Mouse (Mus musculus) MEL (cell line): ENCODE measurements around the gene Cirbp. TPM values are rescaled to one million over a fixed set of nuclear protein-coding genes. Genes with fewer than 3 reads are reported as not detected.

Experiments used
- DNase-seq: peaks from one replicate; pipeline ENCODE4 v3.0.0; 2011; ENCODE audit warnings: low read depth, low spot score
- H3K27ac ChIP-seq: 2 replicates; pipeline ENCODE4 v1.5.1; 2012; ENCODE audit warnings: low read depth, mild to moderate bottlenecking, control low read depth, low read length, moderate library complexity; ENCODE audit not compliant: control insufficient read depth
- H3K27me3 ChIP-seq, 2 experiments: fragments of 150-350 bp in 1 of 2; sonication (generic) in 1 of 2; 2 replicates each; pipeline ENCODE4 v1.6.1; 2012; ENCODE audit warnings: low read length in 2 of 2, mild to moderate bottlenecking in 2 of 2, improper control_type of control experiment in 1 of 2, moderate library complexity in 1 of 2; ENCODE audit not compliant: insufficient read depth in 2 of 2, control insufficient read depth in 1 of 2
- H3K36me3 ChIP-seq, 2 experiments: 2 replicates each; pipeline ENCODE4 v1.6.1; 2012 to 2014; ENCODE audit warnings: low read length in 2 of 2, improper control_type of control experiment in 1 of 2, inconsistent platforms in 1 of 2, mild to moderate bottlenecking in 1 of 2; ENCODE audit not compliant: insufficient read depth in 2 of 2, control insufficient read depth in 1 of 2
- H3K4me1 ChIP-seq, 2 experiments: fragments of 150-350 bp in 1 of 2; sonication (generic) in 1 of 2; 2 replicates each; pipeline ENCODE4 v1.6.1; 2012; ENCODE audit warnings: low read length in 2 of 2, improper control_type of control experiment in 1 of 2, mild to moderate bottlenecking in 1 of 2; ENCODE audit not compliant: insufficient read depth in 2 of 2, control insufficient read depth in 1 of 2
- H3K4me3 ChIP-seq, 2 experiments: fragments of 150-350 bp in 1 of 2; sonication (generic) in 1 of 2; 2 replicates each; pipeline ENCODE4 v1.5.1; 2012; ENCODE audit warnings: low read depth in 2 of 2, low read length in 2 of 2, mild to moderate bottlenecking in 2 of 2, moderate library complexity in 2 of 2, control low read depth in 1 of 2, improper control_type of control experiment in 1 of 2; ENCODE audit not compliant: control insufficient read depth in 1 of 2, insufficient read depth in 1 of 2
- H3K79me2 ChIP-seq: 2 replicates; pipeline ENCODE4 v1.6.1; 2012; ENCODE audit warnings: mild to moderate bottlenecking, low read length, moderate library complexity; ENCODE audit not compliant: control insufficient read depth, poor library complexity, insufficient read depth
- H3K9ac ChIP-seq: 2 replicates; pipeline ENCODE4 v1.6.1; 2012; ENCODE audit warnings: low read depth, mild to moderate bottlenecking, control low read depth, low read length, moderate library complexity; ENCODE audit not compliant: control insufficient read depth, poor library complexity, severe bottlenecking
- H3K9me3 ChIP-seq: fragments of 150-350 bp; sonication (generic); replicated peaks from 2 replicates; pipeline ENCODE4 v1.6.1; 2012; ENCODE audit warnings: mild to moderate bottlenecking, low read length, improper control_type of control experiment, moderate library complexity; ENCODE audit not compliant: insufficient read depth
- CHD1 ChIP-seq: IDR thresholded peaks from 2 replicates; pipeline ENCODE4 v1.6.1; 2012; ENCODE audit warnings: low read depth, mild to moderate bottlenecking, inconsistent platforms, low read length, improper control_type of control experiment
- ELF1 ChIP-seq: IDR thresholded peaks from 2 replicates; pipeline ENCODE4 v1.6.1; 2014; ENCODE audit warnings: low read depth, mild to moderate bottlenecking, inconsistent platforms, low read length, improper control_type of control experiment, moderate library complexity
- GABPA ChIP-seq: IDR thresholded peaks from 2 replicates; pipeline ENCODE4 v1.6.1; 2012; ENCODE audit warnings: low read depth, mild to moderate bottlenecking, inconsistent platforms, low read length, improper control_type of control experiment, moderate library complexity
- HCFC1 ChIP-seq: IDR thresholded peaks from 2 replicates; pipeline ENCODE4 v1.6.1; 2012; ENCODE audit warnings: low read depth, mild to moderate bottlenecking, inconsistent platforms, low read length, improper control_type of control experiment, moderate library complexity
- JUND ChIP-seq: IDR thresholded peaks from 2 replicates; pipeline ENCODE4 v1.6.1; 2011; ENCODE audit warnings: low read depth, mild to moderate bottlenecking, improper control_type of control experiment, low read length
- MXI1 ChIP-seq: IDR thresholded peaks from 2 replicates; pipeline ENCODE4 v1.6.1; 2011; ENCODE audit warnings: mild to moderate bottlenecking, low read depth, low read length, improper control_type of control experiment
- MYC ChIP-seq: IDR thresholded peaks from 2 replicates; pipeline ENCODE4 v1.6.1; 2011; ENCODE audit warnings: low read depth, mild to moderate bottlenecking, low read length, improper control_type of control experiment, moderate library complexity
- NELFE ChIP-seq: IDR thresholded peaks from 2 replicates; pipeline ENCODE4 v1.6.1; 2011; ENCODE audit warnings: low read depth, low read length, improper control_type of control experiment
- RAD21 ChIP-seq: IDR thresholded peaks from 2 replicates; pipeline ENCODE4 v1.6.1; 2011; ENCODE audit warnings: mild to moderate bottlenecking, low read depth, low read length, improper control_type of control experiment
- RCOR1 ChIP-seq: IDR thresholded peaks from 2 replicates; pipeline ENCODE4 v1.6.1; 2012; ENCODE audit warnings: low read depth, mild to moderate bottlenecking, inconsistent platforms, low read length, improper control_type of control experiment
- SIN3A ChIP-seq: IDR thresholded peaks from 2 replicates; pipeline ENCODE4 v1.6.1; 2012; ENCODE audit warnings: low read length, improper control_type of control experiment, inconsistent platforms
- TAL1 ChIP-seq: IDR thresholded peaks from 2 replicates; pipeline ENCODE4 v1.6.1; 2012; ENCODE audit warnings: mild to moderate bottlenecking, inconsistent platforms, low read length, moderate library complexity, mixed read lengths
- TBP ChIP-seq: IDR thresholded peaks from 2 replicates; pipeline ENCODE4 v1.8.0; 2011; ENCODE audit warnings: low read depth, low read length, improper control_type of control experiment
- TCF12 ChIP-seq: IDR thresholded peaks from 2 replicates; pipeline ENCODE4 v1.6.1; 2014; ENCODE audit warnings: low read depth, mild to moderate bottlenecking, inconsistent platforms, low read length, improper control_type of control experiment, moderate library complexity
- UBTF ChIP-seq: IDR thresholded peaks from 2 replicates; pipeline ENCODE4 v1.6.1; 2012; ENCODE audit warnings: low read depth, mild to moderate bottlenecking, inconsistent platforms, low read length, improper control_type of control experiment, moderate library complexity, borderline replicate concordance; ENCODE audit not compliant: insufficient read depth
- USF2 ChIP-seq, 2 experiments: IDR thresholded peaks; 2 replicates each; pipeline ENCODE4 v1.6.1; 2011 to 2012; ENCODE audit warnings: improper control_type of control experiment in 2 of 2, low read length in 2 of 2, borderline replicate concordance in 1 of 2, inconsistent platforms in 1 of 2, low read depth in 1 of 2, mild to moderate bottlenecking in 1 of 2; ENCODE audit not compliant: insufficient read depth in 1 of 2
- ZKSCAN1 ChIP-seq: IDR thresholded peaks from 2 replicates; pipeline ENCODE4 v1.6.1; 2012; ENCODE audit warnings: low read depth, mild to moderate bottlenecking, inconsistent platforms, low read length, improper control_type of control experiment, moderate library complexity
- ZMIZ1 ChIP-seq: IDR thresholded peaks from 2 replicates; pipeline ENCODE4 v1.6.1; 2012; ENCODE audit warnings: low read depth, mild to moderate bottlenecking, inconsistent platforms, low read length, improper control_type of control experiment, moderate library complexity
- ZNF384 ChIP-seq: IDR thresholded peaks from 2 replicates; pipeline ENCODE4 v1.6.1; 2012; ENCODE audit warnings: low read depth, mild to moderate bottlenecking, inconsistent platforms, low read length, improper control_type of control experiment
- polyA plus RNA-seq, 2 experiments: library from polyadenylated mRNA; stranded (reverse) in 1 of 2; unstranded in 1 of 2; fragments of >175 nt in 1 of 2; fragments of >200 nt in 1 of 2; gene quantifications; 2 replicates each; pipeline versions ENCODE4 v1.2.1 to v1.2.4; 2012; ENCODE audit warnings: low replicate concordance in 2 of 2, low read depth in 1 of 2; ENCODE audit not compliant: insufficient read length in 2 of 2, insufficient read depth in 1 of 2, missing spikeins in 1 of 2
- total RNA-seq: library from RNA; depleted of rRNA; stranded (reverse); fragments of 300-350 nt; gene quantifications from 2 replicates; pipeline ENCODE4 v1.2.3, GENCODE M21; 2012

Cirbp gene
- total and polyA plus RNA-seq, 3 experiments: 21.2 to 56.6 TPM; not detected in 1

GRCm38 (mm10) chr10:80153713-80154112 lies 12.1 kb upstream of the Cirbp start:
- no peak overlapping the region for H3K4me3 ChIP-seq
- peaks cover 5 to 31% of the 10 kb centered on the region in 2 experiments; a peak in 3 of 4 replicates for H3K4me1 ChIP-seq
- H3K27ac ChIP-seq: no peak overlapping the region

GRCm38 (mm10) chr10:80154384-80154783 lies 11.4 kb upstream of the Cirbp start:
- Histone ChIP-seq H3K27me3 (no peaks in the 10 kb centered on the region), H3K9me3 (no peaks in the 10 kb centered on the region), H3K4me3 (no peak overlapping the region), H3K9ac (no peak overlapping the region), H3K36me3 (peaks cover 0 to 25% of the 10 kb centered on the region in 2 experiments; a peak in 2 of 4 replicates), H3K79me2 (peaks cover 30% of the 10 kb centered on the region), H3K27ac (no peak overlapping the region), H3K4me1 (peaks cover 6 to 36% of the 10 kb centered on the region in 2 experiments; a peak in 3 of 4 replicates)
- TF ChIP-seq TAL1 (no peak), USF2 (IDR thresholded peaks at IDR 0.05; ENCODE audit: borderline replicate concordance in 1 of 2, insufficient read depth in 1 of 2, low read depth in 1 of 2, low read length in 2 of 2) (no peak), SIN3A (no peak), ELF1 (no peak), TBP (no peak), ZKSCAN1 (no peak), ZMIZ1 (no peak), UBTF (no peak), ZNF384 (no peak), MYC (no peak), MXI1 (no peak), CHD1 (no peak), TCF12 (no peak), JUND (no peak), GABPA (no peak), RCOR1 (no peak)
- DNase-seq: no peak

More at GRCm38 (mm10) chr10:80153713-80154112, 12.1 kb upstream of the Cirbp start:
- no peak for DNase-seq
- no peak for TF ChIP-seq NELFE
- TF ChIP-seq RAD21: no peak
- no peak for TF ChIP-seq RCOR1
- no peak for TF ChIP-seq JUND
- TF ChIP-seq HCFC1: no peak
- no peak for TF ChIP-seq ELF1
- Histone ChIP-seq H3K27me3 (no peaks in the 10 kb centered on the region), H3K9me3 (no peaks in the 10 kb centered on the region), H3K9ac (no peak overlapping the region), H3K79me2 (peaks cover 32% of the 10 kb centered on the region), H3K36me3 (peaks cover 0 to 24% of the 10 kb centered on the region in 2 experiments; a peak in 2 of 4 replicates)
